Mouse (Mus musculus) kidney, postnatal 10 days (tissue): ENCODE data around the gene Hibch.

Experiments used
- DNase-seq: peaks from one replicate; pipeline ENCODE4 v3.0.0; 2021; ENCODE audit warnings: mixed read lengths

Gene Hibch

DNA sequence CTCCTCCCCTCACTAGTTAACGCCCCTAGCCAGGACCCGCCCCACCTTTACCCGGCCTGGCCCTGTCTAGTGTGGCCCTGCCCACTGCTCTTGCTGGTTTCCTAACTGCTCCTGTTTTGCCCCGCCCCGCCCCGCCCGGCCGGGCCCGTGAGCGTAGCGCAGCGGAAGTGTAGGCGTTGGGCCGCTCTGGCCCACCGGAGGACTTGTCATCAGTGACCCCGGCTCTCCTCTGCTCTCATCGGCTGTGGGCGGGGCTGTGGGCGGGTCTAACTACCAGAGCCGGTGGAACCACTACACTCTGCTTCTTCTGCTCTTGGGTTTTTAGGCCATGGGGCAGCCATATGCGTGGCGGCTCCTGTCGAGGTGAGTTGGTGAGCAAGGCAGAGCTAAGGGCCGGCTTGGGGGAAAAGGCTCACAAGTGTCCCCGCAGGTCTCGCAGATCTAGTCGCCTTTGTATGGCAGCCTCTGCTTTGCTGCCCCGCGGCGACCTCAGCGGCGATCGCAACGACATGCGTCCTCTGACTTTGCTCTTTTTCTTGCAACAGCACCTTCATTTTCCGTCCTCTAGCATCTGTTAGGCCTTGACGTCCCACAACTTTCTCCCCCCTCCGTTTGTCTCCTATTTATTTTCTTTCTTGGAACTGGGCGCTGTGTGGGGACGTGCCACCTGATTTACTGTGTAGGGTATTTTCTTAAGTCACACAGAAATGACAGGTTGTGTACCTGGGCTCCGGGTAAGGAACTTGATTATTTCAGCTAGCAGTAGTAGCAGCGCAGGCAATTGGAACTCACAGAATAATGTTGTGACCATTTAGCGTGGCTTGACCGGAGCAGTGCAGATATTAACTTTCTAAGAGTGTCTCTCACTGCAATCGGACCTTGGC is at the start of gene Hibch:
TSS of gene Hibch (plus strand) at position 148 of the 884 bp plus-strand sequence.
- DNase-seq: peak; percentile 100

DNA sequence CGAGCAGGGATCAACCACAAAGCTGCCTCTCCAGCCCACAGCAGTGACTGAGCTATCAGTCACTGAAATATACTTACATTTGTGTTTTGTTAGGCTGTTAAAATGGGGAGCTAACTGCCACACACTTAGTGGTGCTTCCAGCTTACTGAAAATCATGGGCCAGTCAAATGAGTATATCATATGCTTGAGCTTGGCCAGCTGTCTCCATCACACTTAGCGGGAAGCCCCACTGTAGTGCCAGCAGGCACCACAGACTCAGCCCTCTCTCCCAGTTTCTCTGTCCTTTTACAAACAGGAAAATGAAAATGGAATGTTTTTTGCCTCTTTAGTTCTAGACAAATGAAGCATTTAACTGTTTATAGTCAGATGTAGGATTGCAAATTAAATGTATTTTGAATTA is 48.8 kb upstream of the Hibch start:
- DNase-seq: no peak

DNA sequence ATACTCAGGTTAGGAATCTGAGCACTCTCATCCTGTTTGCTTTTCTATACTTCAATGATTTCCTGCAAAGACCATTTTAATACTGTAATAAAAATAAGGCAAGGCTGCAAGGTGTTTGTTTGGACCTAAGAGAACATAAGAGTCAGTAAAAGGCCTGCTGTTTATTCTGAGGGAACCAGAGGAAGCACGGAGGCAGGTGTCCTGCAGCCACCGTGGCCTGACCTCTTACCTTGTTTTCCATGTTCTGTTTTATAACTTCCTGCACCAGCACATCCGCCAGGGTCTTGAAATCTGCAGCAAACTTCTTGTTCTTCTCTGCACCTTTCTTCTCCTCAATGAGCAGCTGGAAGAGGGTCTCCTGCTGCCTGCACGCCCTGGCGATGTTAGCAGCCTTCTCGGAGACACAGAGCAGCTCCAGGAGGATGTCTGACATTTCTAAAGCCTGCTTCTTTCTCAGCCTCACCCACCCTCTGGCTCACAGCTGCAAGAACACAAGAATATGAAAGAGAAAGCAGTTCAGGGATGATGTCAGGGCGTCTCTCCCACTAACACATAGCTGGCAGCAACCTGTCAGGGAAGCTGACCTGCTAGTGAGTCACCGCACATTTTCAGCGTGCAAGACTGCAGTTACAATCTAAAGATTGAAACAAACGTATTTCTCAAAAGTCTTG is 45.5 kb upstream of the Hibch start:
- no peak for DNase-seq

DNA sequence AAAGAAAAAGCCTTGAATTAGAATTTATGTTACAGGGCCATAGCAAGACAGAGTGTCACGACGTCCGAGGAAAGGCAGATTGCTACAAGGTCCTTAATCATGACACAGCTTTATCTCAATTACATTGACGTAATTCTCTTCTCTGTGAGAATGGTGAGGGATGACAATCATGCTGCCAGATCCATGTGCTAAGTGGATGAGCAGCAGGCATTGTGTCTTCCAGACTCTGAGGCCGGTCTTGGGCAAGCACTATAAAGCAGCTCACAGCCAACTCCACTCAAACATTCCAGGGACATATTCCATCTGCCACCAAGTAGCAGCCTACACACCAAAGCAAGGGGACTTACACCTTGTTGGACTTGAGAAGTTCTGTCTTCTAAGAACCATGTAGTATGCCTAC is 45.0 kb upstream of the Hibch start:
- DNase-seq: no peak

DNA sequence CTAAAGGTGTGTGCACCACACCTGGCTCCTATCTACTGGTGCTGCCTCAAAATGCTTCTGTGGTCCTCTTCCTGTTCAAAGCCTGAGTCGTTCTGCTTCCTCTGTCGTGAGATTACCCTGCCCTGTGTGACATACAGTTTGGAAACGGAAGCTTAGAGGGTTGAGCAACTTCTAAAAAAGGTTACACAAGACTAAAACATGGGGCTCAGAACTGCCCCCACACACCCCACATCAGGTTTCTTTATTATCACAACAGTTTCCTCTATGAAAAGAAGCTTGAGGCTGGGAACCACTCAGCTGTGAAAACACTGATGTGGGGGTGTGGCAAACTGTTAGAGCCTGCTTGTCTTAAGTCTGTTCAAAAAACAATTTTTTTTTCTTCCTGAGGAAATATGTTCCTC is 44.4 kb upstream of the Hibch start:
- DNase-seq: no peak

DNA sequence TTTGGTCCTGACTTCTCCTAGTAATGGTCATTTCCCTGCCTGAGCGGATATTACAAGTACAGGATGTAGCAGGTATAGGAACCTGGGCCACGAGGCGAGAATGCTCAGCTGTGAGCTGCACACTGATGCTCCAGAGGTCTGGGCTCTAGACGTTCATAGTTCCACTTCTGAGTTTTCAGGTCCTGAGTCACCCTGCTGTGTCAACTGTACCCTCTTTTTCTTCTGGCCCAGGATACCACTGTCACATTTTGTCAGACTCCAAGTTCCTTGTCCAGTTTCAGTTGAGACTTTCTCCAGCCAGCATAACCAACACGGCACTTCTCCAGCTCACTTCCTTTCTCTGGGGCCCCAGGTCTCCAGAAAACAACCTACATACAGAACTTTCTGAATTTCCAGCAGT is 43.1 kb upstream of the Hibch start:
- DNase-seq: no peak

DNA sequence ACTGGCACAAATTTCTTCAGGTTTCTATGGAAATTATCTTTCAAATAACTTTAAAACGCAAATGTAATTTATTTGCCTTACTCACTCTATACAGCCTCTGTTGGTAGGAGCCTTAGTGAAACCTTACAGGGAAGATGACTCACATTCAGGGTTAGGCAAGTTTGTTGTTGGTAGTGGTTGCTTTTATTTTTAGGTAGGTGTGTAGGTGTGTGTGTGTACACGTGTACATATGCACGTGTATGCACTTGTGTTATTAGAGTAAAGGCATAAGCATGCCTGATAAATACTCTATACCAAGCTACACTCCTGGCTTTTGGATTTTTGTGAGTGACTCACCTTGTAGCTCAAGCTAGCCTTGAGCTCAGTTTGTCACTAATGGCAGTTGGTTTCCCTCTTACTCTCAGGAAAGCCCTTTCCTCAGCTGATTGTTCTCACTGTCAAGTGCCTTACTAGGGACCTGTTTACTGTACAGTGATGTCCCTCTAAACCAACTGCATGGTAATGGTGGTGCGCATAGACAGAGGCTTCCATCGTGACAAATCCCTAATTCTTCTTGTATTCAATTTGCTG is 42.2 kb upstream of the Hibch start:
- DNase-seq: no peak

DNA sequence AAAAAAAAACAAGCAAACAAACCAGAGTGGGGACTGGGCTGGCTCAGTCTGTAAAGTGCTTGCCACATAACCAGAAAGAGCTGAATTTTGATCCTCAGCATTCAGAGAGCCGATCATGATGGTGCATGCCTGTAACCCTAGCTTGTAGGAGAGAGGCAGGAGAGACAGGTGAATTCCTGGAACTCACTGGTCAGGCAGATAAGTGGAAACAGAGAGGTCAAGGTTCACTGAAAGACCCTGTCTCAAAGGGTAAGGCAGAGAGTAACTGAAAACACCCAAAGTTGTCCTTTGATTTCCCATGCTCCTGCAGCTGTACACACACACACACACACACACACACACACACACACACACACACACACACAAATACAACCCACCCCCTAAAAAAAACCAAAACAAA is 39.7 kb upstream of the Hibch start:
- no peak for DNase-seq

DNA sequence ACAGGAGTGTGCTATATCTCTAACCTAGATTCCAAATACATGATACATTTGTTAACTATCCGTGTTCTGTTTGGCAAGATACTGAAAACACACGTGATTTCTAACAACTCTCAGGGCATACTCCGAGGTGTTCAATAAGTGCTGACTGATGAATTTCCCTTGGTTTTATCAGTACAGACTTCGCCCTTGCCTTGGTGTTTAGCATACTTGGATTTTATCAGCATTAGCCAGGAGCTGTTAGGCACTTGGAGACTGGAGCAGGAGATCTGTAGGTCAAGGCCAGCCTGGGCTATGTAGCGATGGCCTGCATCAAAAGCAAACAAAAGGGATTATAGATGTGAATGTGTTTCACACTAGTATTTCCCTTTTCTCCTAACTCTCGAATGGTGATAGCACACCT is 36.3 kb upstream of the Hibch start:
- no peak for DNase-seq

DNA sequence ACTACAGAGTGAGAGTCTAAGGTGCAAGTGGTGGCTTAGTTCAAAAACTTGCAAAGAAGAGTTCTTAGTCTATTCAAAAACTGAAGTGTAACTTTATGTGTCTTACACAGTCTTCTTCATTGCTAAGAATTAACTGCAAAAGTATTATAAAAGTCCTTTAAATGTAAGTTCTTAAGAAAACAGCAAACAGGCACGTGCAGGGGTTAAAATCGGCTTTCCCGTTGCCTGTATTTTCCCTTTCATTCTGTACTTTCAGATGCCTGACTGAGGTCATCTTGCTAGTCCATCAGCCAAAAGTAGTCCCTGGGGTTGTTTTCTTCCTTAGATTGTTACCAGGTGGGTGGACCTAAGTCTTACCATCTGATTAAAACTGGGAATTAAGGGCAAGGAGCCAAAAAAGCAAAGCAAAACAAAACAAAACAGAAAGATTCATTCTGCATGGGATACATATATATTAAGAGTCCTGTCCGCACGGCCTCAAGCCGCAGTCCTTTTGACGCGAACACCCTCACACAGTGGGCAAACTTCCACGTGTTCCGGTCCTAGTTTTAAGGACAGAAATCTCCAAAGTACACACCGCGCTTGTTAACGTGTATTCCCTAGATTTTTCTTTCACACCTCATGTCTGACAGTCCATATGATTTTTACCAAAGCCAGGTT is 28.4 kb upstream of the Hibch start:
- peak; percentile 28 for DNase-seq

DNA sequence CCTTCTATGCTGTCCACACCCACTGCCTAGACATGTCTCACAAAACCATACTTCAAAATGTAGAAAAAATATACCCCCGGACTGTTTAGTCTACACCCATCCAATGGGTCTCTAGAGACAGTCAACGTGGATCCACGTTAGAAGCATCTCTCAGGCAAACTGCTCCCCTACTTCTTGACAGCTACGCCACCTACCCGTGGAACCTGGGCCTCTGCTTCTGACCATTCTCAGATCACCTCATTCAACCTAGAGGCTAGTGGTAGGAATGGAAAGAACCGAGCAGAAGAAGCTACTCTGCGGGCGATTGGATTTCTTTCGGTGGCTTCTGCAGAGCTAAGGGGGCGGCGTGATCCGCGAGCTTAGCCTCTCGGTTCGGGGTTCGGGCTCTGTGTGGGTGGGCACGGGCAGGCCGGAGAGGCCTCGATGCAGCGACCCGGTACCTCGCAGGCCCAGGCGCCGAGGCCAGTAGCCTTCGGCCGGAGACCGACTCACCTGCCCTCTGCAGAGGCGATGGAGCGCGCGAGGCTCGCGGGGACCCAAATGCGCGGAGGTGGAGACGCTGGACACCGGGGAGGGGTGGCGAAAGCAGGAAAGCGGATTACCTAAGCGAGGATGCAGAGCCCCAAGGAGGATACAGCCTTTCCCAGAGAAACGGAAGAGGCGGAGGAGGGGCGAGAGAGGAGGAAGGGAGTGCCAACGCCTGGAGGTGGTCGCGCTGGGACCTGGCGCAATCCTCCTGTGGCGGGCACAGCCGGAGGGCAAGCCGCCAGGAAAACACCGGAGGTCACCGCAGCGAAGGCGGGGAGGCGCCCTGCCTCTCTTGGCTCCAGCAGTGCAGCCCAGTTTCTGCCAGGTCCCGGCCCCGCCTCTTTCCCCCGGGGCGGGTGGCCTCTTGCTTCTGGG is 27.6 kb upstream of the Hibch start, which contains the start of gene Inpp1:
TSS of gene Inpp1 (minus strand) at position 779 of the 903 bp plus-strand sequence.
- DNase-seq: peak; percentile 86

DNA sequence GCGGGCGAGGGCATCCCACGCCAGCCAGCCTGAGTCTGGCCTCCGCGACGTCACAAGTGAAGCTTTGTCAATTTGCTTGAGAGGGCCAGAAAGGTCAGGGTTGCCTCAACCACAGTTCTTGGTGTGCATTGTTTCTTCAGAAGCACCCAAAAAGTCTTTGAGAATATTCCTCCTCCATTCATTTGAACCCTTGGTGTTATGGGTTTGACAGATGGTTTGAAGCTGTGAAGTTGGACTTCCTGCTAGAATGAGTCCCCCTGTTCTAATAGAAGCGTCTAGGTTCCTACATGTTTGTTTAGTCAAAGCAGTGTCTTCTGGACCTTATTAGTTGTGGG is 26.9 kb upstream of the Hibch start:
- DNase-seq: no peak

DNA sequence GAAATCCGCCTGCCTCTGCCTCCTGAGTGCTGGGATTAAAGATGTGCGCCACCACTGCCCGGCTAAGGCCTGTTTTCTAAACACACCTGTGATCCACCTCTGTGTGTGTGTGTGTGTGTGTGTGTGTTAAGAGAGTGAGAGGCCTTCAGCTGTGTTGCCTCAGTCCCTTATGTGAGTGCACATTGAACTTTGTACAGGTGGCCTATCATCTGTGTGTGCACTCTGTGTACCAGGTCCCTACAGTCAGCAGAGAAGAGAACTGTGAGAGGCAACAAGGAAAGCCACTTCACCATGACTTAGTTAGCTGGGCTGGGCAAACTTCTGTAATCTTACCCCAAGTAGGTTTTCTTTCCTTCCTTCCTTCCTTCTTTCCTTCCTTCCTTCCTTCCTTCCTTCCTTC is 5.6 kb upstream of the Hibch start:
- no peak for DNase-seq

DNA sequence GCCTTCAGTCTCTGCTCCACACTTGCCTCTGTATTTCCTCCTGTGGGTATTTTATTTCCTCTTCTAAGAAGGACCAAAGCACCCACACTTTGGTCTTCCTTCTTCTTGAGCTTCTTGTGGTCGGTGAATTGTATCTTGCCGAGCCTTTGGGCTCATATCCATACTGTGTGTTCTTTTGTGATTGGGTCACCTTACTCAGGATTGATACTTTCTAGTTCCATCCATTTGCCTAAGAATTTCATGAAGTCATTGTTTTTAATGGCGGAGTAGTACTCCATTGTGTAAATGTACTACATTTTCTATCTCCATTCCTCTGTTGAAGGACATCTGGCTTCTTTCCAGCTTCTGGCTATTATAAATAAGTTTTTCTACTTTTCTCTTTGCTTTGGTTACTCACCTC is 375 bp upstream of the Hibch start:
- no peak for DNase-seq

DNA sequence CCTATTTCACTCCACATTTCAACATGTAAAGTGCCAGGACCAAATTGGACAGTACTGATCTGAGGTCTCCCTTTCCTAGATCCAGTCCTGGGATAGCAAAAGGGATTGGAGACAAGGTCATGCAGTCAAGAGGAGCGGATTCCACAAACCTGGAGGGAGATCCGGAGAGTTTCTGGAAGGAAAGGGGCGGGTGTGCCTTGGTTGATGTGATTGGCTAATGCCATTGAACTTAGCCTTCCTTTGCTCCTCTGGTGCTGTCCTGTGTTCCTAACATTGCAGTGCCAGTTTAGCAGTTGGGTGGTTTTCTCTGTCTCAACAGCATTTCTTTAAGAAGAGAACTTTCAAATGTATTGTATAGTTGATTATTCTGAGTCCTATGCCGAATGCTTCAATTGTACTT is 1.8 kb downstream of the Hibch start:
- no peak for DNase-seq

DNA sequence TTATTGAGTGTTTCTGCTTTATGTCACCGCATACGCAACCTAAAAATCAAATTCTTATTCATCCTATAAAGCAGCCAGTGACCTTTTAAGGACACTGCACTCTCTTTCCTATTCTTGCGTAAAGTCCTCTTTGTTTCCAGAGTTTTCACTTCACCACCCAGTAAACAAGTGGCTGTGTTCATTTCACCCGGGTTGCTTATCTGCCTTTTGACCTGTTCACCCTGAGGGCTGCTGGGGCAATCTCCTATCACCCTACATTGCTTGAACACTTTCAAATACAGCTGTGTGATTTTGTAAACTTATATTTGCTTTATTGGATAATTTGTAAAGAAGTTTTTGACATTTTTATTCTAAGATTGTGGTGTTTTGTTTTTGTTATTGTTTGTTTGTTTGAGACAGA is 4.7 kb downstream of the Hibch start:
- DNase-seq: no peak

DNA sequence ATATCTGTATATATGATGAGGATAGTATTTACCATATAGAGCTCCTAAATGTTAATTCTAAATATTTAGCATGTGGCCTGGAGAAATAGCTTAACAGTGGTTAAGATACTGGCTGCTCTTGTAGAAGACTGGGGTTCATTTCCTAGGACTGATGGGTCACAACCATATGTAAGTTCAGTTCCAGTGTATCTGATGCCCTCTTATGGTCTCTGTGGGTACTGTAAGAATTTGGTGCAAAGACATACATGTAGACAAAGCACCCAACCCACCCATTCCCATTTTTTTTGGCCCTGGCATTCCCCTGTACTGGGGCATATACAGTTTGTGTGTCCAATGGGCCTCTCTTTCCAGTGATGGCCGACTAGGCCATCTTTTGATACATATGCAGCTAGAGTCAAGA is 9.3 kb downstream of the Hibch start:
- peak; percentile 7 for DNase-seq

DNA sequence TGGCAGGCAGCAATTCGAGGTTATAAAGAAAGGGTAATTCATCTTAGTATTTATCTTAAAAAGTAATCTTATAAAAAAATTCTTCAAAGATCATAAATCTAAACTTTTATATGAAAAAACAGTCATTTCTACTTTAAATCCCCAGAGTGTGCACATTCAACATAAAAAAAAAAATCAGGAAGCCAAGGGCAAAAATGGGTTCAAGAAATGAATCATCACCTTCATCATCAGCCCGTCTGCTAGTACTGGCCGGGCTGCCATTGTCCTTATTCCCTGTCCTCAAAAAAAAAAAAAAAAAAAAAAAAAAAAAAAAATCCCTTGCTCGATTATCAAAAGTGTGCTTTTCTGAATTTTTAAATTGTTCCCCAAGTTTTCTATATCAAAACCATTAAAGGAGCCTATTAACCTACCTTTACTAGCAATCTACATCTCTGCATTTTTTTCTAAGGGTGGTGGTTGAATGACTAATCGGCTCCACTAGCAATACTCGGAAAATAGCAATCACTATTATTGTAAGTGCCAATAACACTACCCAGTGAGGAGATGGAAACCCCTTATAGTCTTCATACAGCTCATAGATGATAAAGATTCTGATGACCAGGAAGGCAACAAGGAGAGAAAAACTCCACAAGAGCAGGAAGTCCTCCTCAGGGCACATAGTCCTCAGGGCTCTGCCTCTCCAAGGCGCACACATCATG is 11.3 kb downstream of the Hibch start:
- DNase-seq: no peak

DNA sequence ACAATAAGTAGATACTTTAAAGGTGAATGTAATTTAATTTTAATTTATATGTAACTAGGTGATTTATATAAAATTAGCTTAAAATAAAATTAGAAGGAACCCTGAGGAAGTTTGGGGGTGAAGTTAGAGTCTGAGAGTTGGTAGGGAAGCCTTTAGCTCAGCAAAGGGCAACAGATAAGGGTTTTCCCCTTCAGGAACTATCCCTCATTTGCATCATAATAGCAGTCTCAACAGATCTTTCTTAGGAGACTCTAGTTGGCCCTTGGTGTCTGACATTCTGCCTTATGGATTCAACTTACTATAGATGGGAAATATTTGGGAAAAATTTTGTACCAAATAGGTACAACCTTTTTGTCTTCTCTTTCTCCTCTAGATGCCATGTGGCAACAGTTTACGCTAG is 19.5 kb downstream of the Hibch start:
- DNase-seq: no peak

DNA sequence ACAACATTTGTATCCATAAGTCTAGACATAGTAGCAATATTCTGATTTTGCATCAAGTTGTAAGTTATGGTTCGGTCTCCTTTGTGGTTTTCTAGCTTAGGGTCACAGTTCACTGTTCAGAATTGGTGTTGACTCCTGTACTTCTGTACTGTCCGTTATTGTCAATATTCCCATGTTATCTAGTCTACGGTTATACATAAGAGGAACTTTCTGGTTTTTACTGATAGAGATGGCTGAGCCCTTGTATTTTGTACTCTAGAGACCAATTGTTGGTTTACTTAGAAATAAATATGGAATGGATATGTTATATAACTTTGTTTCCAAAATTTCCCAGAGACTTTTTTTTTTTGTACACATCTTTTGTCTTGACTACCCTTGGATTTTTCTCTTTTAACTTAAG is 21.3 kb downstream of the Hibch start:
- no peak for DNase-seq

DNA sequence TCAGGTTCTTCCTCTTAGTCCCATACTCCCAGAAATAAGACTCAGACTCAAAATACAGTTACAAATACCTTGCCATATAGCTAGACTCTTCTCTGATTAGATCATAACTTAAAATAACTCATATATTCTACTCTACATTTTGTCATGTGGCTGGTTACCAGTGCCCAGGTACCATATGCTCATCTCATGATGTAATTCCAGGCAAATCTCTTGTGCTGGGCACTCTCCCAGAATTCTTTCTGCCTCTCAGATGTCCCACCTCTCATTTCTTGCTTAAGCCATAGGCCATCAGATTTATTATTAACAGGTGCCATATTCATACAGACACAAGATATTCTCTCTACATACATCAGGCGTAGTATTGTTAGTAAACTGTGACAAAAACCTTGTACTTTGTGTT is 23.1 kb downstream of the Hibch start:
- DNase-seq: no peak

DNA sequence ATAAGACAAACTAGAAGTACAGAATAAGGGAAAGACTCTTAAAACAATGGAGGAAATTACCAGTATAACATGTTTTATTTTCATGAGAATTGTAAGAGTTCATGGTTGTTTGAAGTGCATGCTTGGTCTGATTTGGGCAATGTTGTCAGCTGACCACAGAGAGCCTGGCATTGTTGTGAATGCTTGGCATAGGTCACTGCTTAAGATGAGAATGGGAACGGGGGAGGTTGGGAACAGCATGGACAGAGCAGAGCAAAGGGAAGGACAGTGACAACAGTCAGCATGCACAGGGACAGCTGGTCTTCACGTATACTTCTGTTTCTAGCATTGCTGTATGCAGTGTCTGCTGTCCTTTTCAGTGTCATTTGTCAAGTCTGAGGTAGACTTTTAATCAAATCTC is 39.5 kb downstream of the Hibch start:
- no peak for DNase-seq
